Mouse (Mus musculus) Patski (cell line): ENCODE measurements around the gene Sun2. TPM values are rescaled to one million over a fixed set of nuclear protein-coding genes. Genes with fewer than 3 reads are reported as not detected.

Source experiments
- ATAC-seq: fragments of 100-300 bp; one replicate; pipeline ENCODE4 v1.8.0; 2021
- CTCF ChIA-PET: fragments of 350-600 bp; sonication (Branson Sonifier 250); formaldehyde crosslinking; loops from one replicate; lab custom pipeline; 2022; ENCODE audit warnings: inconsistent platforms; lab: Charles Lee
- POLR2A ChIA-PET: fragments of 350-600 bp; sonication (Branson Sonifier 250); formaldehyde crosslinking; loops from one replicate; lab custom pipeline; 2022; ENCODE audit warnings: antibody characterized with exemption, inconsistent platforms; lab: Charles Lee
- DNase-seq: peaks from one replicate; pipeline ENCODE4 v3.0.0-alpha.2; 2011; ENCODE audit warnings: low read depth, low spot score
- H3K27me3 ChIP-seq: fragments of 371-371 bp; one replicate; pipeline ENCODE4 v1.5.1; 2021
- CTCF ChIP-seq: fragments of 100-300 bp; IDR thresholded peaks from one replicate; pipeline ENCODE4 v1.5.1; 2021
- in situ Hi-C: fragments of 300-500 bp; cut with MboI; formaldehyde crosslinking; loops from 3 replicates; pipeline ENCODE4 v1.11.1; 2018; ENCODE audit warnings: low pct_unique_long_range_greater_than_20kb, mixed read lengths
- polyA plus RNA-seq: library from polyadenylated mRNA; unstranded; gene quantifications from one replicate; pipeline ENCODE4 v1.2.3, GENCODE M21; 2021

The Sun2 gene
- polyA plus RNA-seq, 1 experiment from 2014 or later: 69.6 TPM

- no peaks in the 10 kb centered on the region for H3K27me3 ChIP-seq
- in situ Hi-C loops: no loop called here
- ATAC-seq: no peak
- DNase-seq: no peak
- CTCF ChIA-PET: interaction anchor here (1.2 to 2.3 kb wide), 3 partner anchors 12 to 25 kb away, joined by 3 to 9 read pairs (median 4); partner anchors contain the start of genes Cby1, Fam227a and Tomm22
- POLR2A ChIA-PET: interaction anchor here (1.2 kb wide), 1 partner anchor 24 kb away, joined by 4 read pairs; the partner anchor contains the start of genes Cby1 and Fam227a
- no peak for TF ChIP-seq CTCF
Observed at GRCm38 (mm10) chr15:79683146-79683545, 59.2 kb downstream of the Sun2 start.

GRCm38 (mm10) chr15:79681973-79682372 lies 60.4 kb downstream of the Sun2 start:
- ChIA-PET POLR2A (no interaction called here), CTCF (interaction anchor here (1.4 kb wide), 1 partner anchor 11 kb away, joined by 4 read pairs; the partner anchor contains the start of gene Tomm22)
- no peaks in the 10 kb centered on the region for H3K27me3 ChIP-seq
- no peak for ATAC-seq
- TF ChIP-seq CTCF: no peak
- in situ Hi-C loops: no loop called here
- DNase-seq: no peak

- ChIA-PET POLR2A (interaction anchor here (0.7 kb wide), 1 partner anchor 401 kb away, joined by 6 read pairs; no protein-coding TSS in a partner anchor), CTCF (no interaction called here)
- in situ Hi-C loops: no loop called here
- ATAC-seq: no peak
- no peaks in the 10 kb centered on the region for H3K27me3 ChIP-seq
- no peak for DNase-seq
- TF ChIP-seq CTCF: no peak
Observed at GRCm38 (mm10) chr15:79677936-79678335, 64.4 kb downstream of the Sun2 start.

Other genes with a start within 250 kb of the Sun2 start
- gene Kcnj4, start 237.3 kb downstream of the Sun2 start, polyA plus RNA-seq: 3.8 TPM
- gene Kdelr3, start 226.1 kb downstream of the Sun2 start, polyA plus RNA-seq: 35.8 TPM
- 326 TPM for gene Ddx17, start 195.8 kb downstream of the Sun2 start, polyA plus RNA-seq
- 0.15 TPM for gene Dmc1, start 137.4 kb downstream of the Sun2 start, polyA plus RNA-seq
- gene Fam227a, start 83.6 kb downstream of the Sun2 start, polyA plus RNA-seq: 4.6 TPM
- 46.0 TPM for gene Cby1, start 83.3 kb downstream of the Sun2 start, polyA plus RNA-seq
- 201 TPM for gene Tomm22, start 71.7 kb downstream of the Sun2 start, polyA plus RNA-seq
- gene Josd1, start 54.6 kb downstream of the Sun2 start, polyA plus RNA-seq: 43.4 TPM
- gene Gtpbp1, start 51.7 kb downstream of the Sun2 start, polyA plus RNA-seq: 33.4 TPM
- 76.8 TPM for gene Dnal4, start 35.3 kb upstream of the Sun2 start, polyA plus RNA-seq
- 6.6 TPM for gene Nptxr, start 62.2 kb upstream of the Sun2 start, polyA plus RNA-seq
- 2.1 TPM for gene Npcd, start 91.7 kb upstream of the Sun2 start, polyA plus RNA-seq
- gene Cbx6, start 92.2 kb upstream of the Sun2 start, polyA plus RNA-seq: 75.9 TPM
- gene Apobec3, start 149.1 kb upstream of the Sun2 start, polyA plus RNA-seq: 10.5 TPM
- gene Cbx7, start 228.6 kb upstream of the Sun2 start, polyA plus RNA-seq: 8.9 TPM